ENCODE assay signal across 26 mouse cellular contexts in genomic region chr9:103606056-103606455, GRCm38 (mm10).
"Had no signal": no experiment of that assay in that cellular context is flagged by ENCODE, and none has a peak within 500 bp of the region (broad histone marks: within the 10 kb centered on the region; RNA-seq: fewer than 3 reads in every experiment).

No protein-coding gene starts in this region.

- H3K27ac ChIP-seq: heart, adult 2 months; heart, embryonic 13.5 days; heart, embryonic 15.5 days; hindbrain, embryonic 14.5 days; kidney, embryonic 15.5 days; kidney, postnatal 0 days; limb, embryonic 12.5 days; limb, embryonic 15.5 days; liver, embryonic 12.5 days; liver, embryonic 14.5 days had no signal

- H3K4me3 ChIP-seq: heart, adult 2 months; heart, embryonic 13.5 days; heart, embryonic 15.5 days; kidney, embryonic 15.5 days; limb, embryonic 12.5 days; limb, embryonic 15.5 days; liver, embryonic 12.5 days had no signal

- H3K9ac ChIP-seq: heart, embryonic 13.5 days; heart, embryonic 15.5 days; hindbrain, embryonic 14.5 days; kidney, embryonic 15.5 days; limb, embryonic 12.5 days; limb, embryonic 15.5 days; liver, embryonic 12.5 days; liver, embryonic 14.5 days had no signal

- H3K4me2 ChIP-seq: heart, embryonic 11.5 days; heart, embryonic 13.5 days; heart, embryonic 15.5 days; hindbrain, embryonic 14.5 days; kidney, embryonic 15.5 days; limb, embryonic 12.5 days; limb, embryonic 15.5 days; liver, embryonic 12.5 days had no signal

- ATAC-seq: hindbrain, embryonic 16.5 days; inflammation-experienced regulatory T-cells, adult 6 months; intestine, embryonic 16.5 days; liver, embryonic 12.5 days had no signal

- H3K27me3 ChIP-seq: heart, embryonic 13.5 days; heart, embryonic 15.5 days; kidney, embryonic 15.5 days; limb, embryonic 12.5 days; limb, embryonic 15.5 days; liver, embryonic 12.5 days had no signal

- H3K4me1 ChIP-seq: kidney, embryonic 15.5 days; limb, embryonic 12.5 days; limb, embryonic 15.5 days; liver, embryonic 12.5 days had no signal

- H3K9me3 ChIP-seq: heart, embryonic 15.5 days; kidney, embryonic 15.5 days; limb, embryonic 15.5 days; liver, embryonic 12.5 days had no signal

- DNase-seq: gastrocnemius, postnatal 14 days; gastrocnemius, postnatal 36 days; heart, adult 2 months; heart, postnatal 14 days; heart, postnatal 36 days; kidney, adult 11 months; kidney, adult 2 months; kidney, adult 9 months; kidney, postnatal 14 days; kidney, postnatal 36 days; layer of hippocampus, adult 9-11 months; layer of hippocampus, postnatal 36 days; left cerebral cortex, postnatal 4 days had no signal

- H3K36me3 ChIP-seq: heart, embryonic 15.5 days; kidney, embryonic 15.5 days; limb, embryonic 12.5 days; limb, embryonic 15.5 days; liver, embryonic 12.5 days had no signal
